Comparison of ENCODE assay signal across 8 mouse cellular contexts in the genomic region with DNA sequence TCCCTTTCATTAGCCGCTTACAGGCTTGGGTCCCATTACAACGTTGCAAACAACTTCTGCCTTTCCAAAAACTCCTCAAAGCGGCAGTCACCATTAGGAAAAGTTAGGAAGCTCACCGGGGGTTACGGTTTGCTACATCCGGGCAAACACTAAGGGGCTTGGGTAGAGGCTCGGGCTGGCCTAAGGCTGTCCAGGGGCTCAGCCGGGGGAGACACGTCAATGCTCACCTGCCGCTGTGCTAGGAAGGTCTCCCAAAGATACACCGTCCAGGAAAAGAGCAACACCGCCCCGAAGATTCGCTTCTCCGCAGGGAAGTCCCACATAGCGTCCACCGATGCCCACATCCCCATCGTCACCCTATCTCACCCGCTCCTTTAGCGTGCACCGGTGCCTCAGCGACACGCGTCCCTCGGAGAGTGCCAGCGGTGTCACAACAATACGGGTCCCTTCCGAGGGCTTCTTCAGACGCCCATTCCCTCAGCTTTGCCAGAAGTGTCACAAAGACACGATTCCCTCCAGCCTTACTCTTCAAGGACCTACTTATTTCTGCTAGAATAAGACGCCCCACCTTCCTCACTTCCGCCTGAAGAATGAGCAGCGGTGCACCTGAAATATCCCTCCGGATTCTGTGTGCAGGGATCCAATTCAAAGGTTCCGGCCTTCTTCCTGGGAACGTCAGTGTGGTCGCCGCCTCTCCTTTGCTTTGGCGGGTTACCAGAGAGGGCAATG. TPM values are rescaled to one million over a fixed set of nuclear protein-coding genes. Genes with fewer than 3 reads are reported as not detected.
DNase-seq lines count a peak whose midpoint lies in the region; ATAC-seq lines count a peak whose summit lies in the region.

A gene (minus strand): TSS at position 592 of the 729 bp plus-strand sequence.

- H3K9me3 ChIP-seq in megakaryocyte, embryonic 14.5 days: peaks cover 6% of the 10 kb centered on the region; the same call in 1 of the 2 replicates

- peak within 1 kb of the TSS; percentile 94 for H3K4me3 ChIP-seq in megakaryocyte, embryonic 14.5 days (replicated peaks)

- peak; percentile 95 for ATAC-seq in common myeloid progenitor, adult 5-6 weeks (replicated peaks; ENCODE audit: low read depth, poor library complexity, severe bottlenecking)

- H3K36me3 ChIP-seq in megakaryocyte, embryonic 14.5 days (replicated peaks; ENCODE audit: low read length): peaks cover 28% of the 10 kb centered on the region

- H3K4me1 ChIP-seq in megakaryocyte, embryonic 14.5 days: peaks cover 7% of the 10 kb centered on the region

- H3K27me3 ChIP-seq in megakaryocyte, embryonic 14.5 days (replicated peaks): no peaks in the 10 kb centered on the region

- peak; percentile 95 for DNase-seq in ZHBTc4 (ENCODE audit: low read depth, low spot score)
- DNase-seq in gastrocnemius, adult 8-10 months (ENCODE audit: low spot score in 2 of 2): peak; percentile 61 to 66
- peak; percentile 93 for DNase-seq in hindlimb bud, embryonic 11.5 days (ENCODE audit: extremely low spot score, low read depth, low spot score)
- DNase-seq in left cerebral cortex, adult 8-10 months (ENCODE audit: low spot score in 2 of 2): peak; percentile 84 to 91
- DNase-seq in right cerebral cortex, postnatal 10 days (ENCODE audit: low spot score in 2 of 2): peak; percentile 93 to 94
- peak; percentile 78 for DNase-seq in urinary bladder, postnatal 25 days (ENCODE audit: low spot score)

RNA-seq across cellular contexts. Expression of the gene that starts here (rescaled TPM):
- 53.3 and 60.1 TPM in 2 replicates for total RNA-seq in common myeloid progenitor, adult 5-6 weeks (2017)
- 10 to 100 TPM; 18.3 to 22.8 (median 18.8) TPM for total RNA-seq in gastrocnemius, adult 8-10 months (2022)
- 10 to 100 TPM; 23.0 to 26.1 (median 24.9) TPM for total RNA-seq in left cerebral cortex, adult 8-10 months (2022)
- 2.6 TPM in 1 of 2 replicates, not detected in the other for polyA plus RNA-seq in megakaryocyte, embryonic 14.5 days (2012; ENCODE audit: insufficient read depth, low replicate concordance)

Comparison
In these comparisons a context has a peak if more than half of its experiments do, and no peak if none do; other contexts are left out.
1. Peak in every context shown above with its lines: DNase-seq, ATAC-seq and H3K4me3 ChIP-seq.